Mouse (Mus musculus) hindbrain, embryonic 16.5 days (tissue): ENCODE measurements around the gene Mrpl55. TPM values are rescaled to one million over a fixed set of nuclear protein-coding genes. Genes with fewer than 3 reads are reported as not detected.

ENCODE experiments used
- polyA plus RNA-seq: library from polyadenylated mRNA; unstranded; fragments of >200 nt; fragmentation: Nextera tagmentation; extraction: Ambion mirVana; gene quantifications from 2 replicates; pipeline ENCODE4 v1.2.1, GENCODE M21; 2015

Gene Mrpl55
- polyA plus RNA-seq, 1 experiment from 2014 or later, result 95.9 TPM

Other genes with a start within 250 kb of the Mrpl55 start
- 85.3 and 89.6 TPM in 2 replicates for gene Hist3h2a, start 247.8 kb upstream of the Mrpl55 start, polyA plus RNA-seq
- gene Trim17, start 247.8 kb upstream of the Mrpl55 start, polyA plus RNA-seq, result 1.1 and 1.8 TPM in 2 replicates
- gene Trim11, start 224.4 kb upstream of the Mrpl55 start, polyA plus RNA-seq, result 20.7 and 21.4 TPM in 2 replicates
- gene Obscn, start 66.1 kb upstream of the Mrpl55 start, polyA plus RNA-seq, result 0.48 and 0.71 TPM in 2 replicates
- gene Iba57, start 38.7 kb upstream of the Mrpl55 start, polyA plus RNA-seq, result 7.3 and 7.8 TPM in 2 replicates
- gene Gjc2, start 19.3 kb upstream of the Mrpl55 start, polyA plus RNA-seq, result 0.20 and 0.22 TPM in 2 replicates
- gene Guk1, start 10.3 kb upstream of the Mrpl55 start, polyA plus RNA-seq, result 252 and 294 TPM in 2 replicates
- 26.8 and 27.6 TPM in 2 replicates for gene 2310033P09Rik, start 5.8 kb downstream of the Mrpl55 start, polyA plus RNA-seq
- gene Arf1, start 25.8 kb downstream of the Mrpl55 start, polyA plus RNA-seq, result 684 and 686 TPM in 2 replicates
- gene Wnt3a, start 88.3 kb downstream of the Mrpl55 start, polyA plus RNA-seq, result 0.45 and 0.77 TPM in 2 replicates
- 3.1 and 3.5 TPM in 2 replicates for gene Wnt9a, start 104.4 kb downstream of the Mrpl55 start, polyA plus RNA-seq
- gene Prss38, start 173.2 kb downstream of the Mrpl55 start, polyA plus RNA-seq, result not detected in 2 replicates
- gene Jmjd4, start 247.6 kb downstream of the Mrpl55 start, polyA plus RNA-seq, result 18.9 and 20.0 TPM in 2 replicates
- gene Snap47, start 248.7 kb downstream of the Mrpl55 start, polyA plus RNA-seq, result 602 and 634 TPM in 2 replicates